Comparison of ENCODE assay signal across 8 mouse cellular contexts in the genomic region with DNA sequence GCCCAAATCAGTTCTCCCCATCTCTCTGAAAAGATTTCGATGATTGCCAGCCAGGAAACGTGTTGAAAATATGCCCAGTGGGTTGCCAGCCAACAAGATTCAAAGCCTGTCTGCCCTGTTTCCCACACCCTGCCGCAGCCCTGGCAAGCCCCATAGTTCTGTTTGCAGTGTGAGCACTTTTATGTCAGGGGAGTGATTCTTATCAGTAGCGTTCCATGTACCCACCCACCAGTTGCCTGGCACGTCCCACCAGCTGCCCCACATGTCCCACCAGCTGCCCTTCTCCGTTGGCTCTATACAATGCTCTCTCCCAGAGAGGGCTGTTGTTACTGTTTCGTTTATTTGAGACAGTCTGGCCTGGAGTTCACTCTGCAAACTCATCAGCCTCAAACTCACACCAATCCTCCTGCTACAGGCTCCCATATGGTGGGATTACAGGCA. TPM values are rescaled to one million over a fixed set of nuclear protein-coding genes. Genes with fewer than 3 reads are reported as not detected.
DNase-seq lines count a peak whose midpoint lies in the region; ATAC-seq and TF ChIP-seq lines count a peak whose summit lies in the region.

No protein-coding gene starts in this region.

- peak overlapping the region; percentile 40; the same call in 1 of the 2 replicates for H3K27ac ChIP-seq in forebrain, embryonic 13.5 days
- H3K27ac ChIP-seq in forebrain, embryonic 11.5 days (ENCODE audit: low read depth, low read length): no peak overlapping the region
- peak overlapping the region; percentile 48 for H3K27ac ChIP-seq in MEL (ENCODE audit: control insufficient read depth, low read depth, low read length)
- H3K27ac ChIP-seq in forebrain, postnatal 0 days (ENCODE audit: low read depth, low read length): peak overlapping the region; percentile 69
- peak overlapping the region; percentile 83 for H3K27ac ChIP-seq in stomach, embryonic 15.5 days

- no peaks in the 10 kb centered on the region for H3K27me3 ChIP-seq in forebrain, embryonic 13.5 days
- H3K27me3 ChIP-seq in forebrain, embryonic 11.5 days (ENCODE audit: control insufficient read depth, insufficient read depth, low read length): no peaks in the 10 kb centered on the region
- no peaks in the 10 kb centered on the region for H3K27me3 ChIP-seq in MEL (ENCODE audit: control insufficient read depth in 1 of 2, insufficient read depth in 2 of 2, low read length in 2 of 2)
- H3K27me3 ChIP-seq in forebrain, postnatal 0 days (ENCODE audit: insufficient read depth, low read length): no peaks in the 10 kb centered on the region
- no peaks in the 10 kb centered on the region for H3K27me3 ChIP-seq in stomach, embryonic 15.5 days (replicated peaks)

- no peak for TF ChIP-seq CTCF in MEL (IDR thresholded peaks at IDR 0.05 in 2 of 3, conservative IDR thresholded peaks at IDR 0.05 in 1 of 3; ENCODE audit: control insufficient read depth in 1 of 3, insufficient read depth in 1 of 3, low read depth in 2 of 3, low read length in 3 of 3, poor library complexity in 1 of 3, severe bottlenecking in 1 of 3)
- TF ChIP-seq CTCF in forebrain, postnatal 0 days (IDR thresholded peaks at IDR 0.05; ENCODE audit: low read depth): no peak

- no peak for DNase-seq in forebrain, embryonic 11.5 days (ENCODE audit: low spot score)
- DNase-seq in MEL (ENCODE audit: low read depth, low spot score): peak; percentile 66
- peak; percentile 88 for DNase-seq in forebrain, postnatal 0 days
- DNase-seq in large intestine, adult 2 months (ENCODE audit: low read depth, low spot score): peak; percentile 78
- DNase-seq in lung, postnatal 10 days: peak; percentile 53
- no peak for DNase-seq in spleen, adult 12 weeks (ENCODE audit: low spot score)

- no peak for TF ChIP-seq POLR2A in MEL (IDR thresholded peaks at IDR 0.05; ENCODE audit: control insufficient read depth in 1 of 2, insufficient read depth in 1 of 2, low read depth in 1 of 2, low read length in 2 of 2, poor library complexity in 1 of 2)

- TF ChIP-seq EP300 in MEL (IDR thresholded peaks at IDR 0.05; ENCODE audit: low read depth in 1 of 2, low read length in 2 of 2): no peak

- no peak overlapping the region for H3K4me2 ChIP-seq in forebrain, embryonic 13.5 days
- no peak overlapping the region for H3K4me2 ChIP-seq in forebrain, embryonic 11.5 days (ENCODE audit: low read depth, low read length, severe bottlenecking)
- H3K4me2 ChIP-seq in forebrain, postnatal 0 days (ENCODE audit: low read depth): no peak overlapping the region
- H3K4me2 ChIP-seq in stomach, embryonic 15.5 days: no peak overlapping the region

- H3K4me3 ChIP-seq in forebrain, embryonic 13.5 days: no peak overlapping the region
- no peak overlapping the region for H3K4me3 ChIP-seq in forebrain, embryonic 11.5 days (ENCODE audit: low read depth, low read length)
- peak overlapping the region; percentile 26 to 40; a peak in 3 of 4 replicates for H3K4me3 ChIP-seq in MEL (ENCODE audit: control insufficient read depth in 1 of 2, insufficient read depth in 1 of 2, low read depth in 2 of 2, low read length in 2 of 2)
- H3K4me3 ChIP-seq in forebrain, postnatal 0 days (ENCODE audit: low read depth, low read length): no peak overlapping the region
- no peak overlapping the region for H3K4me3 ChIP-seq in stomach, embryonic 15.5 days (replicated peaks)

- ATAC-seq in forebrain, embryonic 13.5 days: peak; percentile 91
- no peak for ATAC-seq in forebrain, embryonic 11.5 days (replicated peaks; ENCODE audit: low FRiP score)
- ATAC-seq in forebrain, postnatal 0 days: peak; percentile 90
- peak; percentile 41; the same call in 1 of the 2 replicates for ATAC-seq in stomach, embryonic 15.5 days (ENCODE audit: insufficient read depth, low FRiP score, low read depth)

- TF ChIP-seq RAD21 in MEL (IDR thresholded peaks at IDR 0.05; ENCODE audit: low read depth, low read length): no peak

- peaks cover 32% of the 10 kb centered on the region for H3K4me1 ChIP-seq in forebrain, embryonic 13.5 days
- no peaks in the 10 kb centered on the region; the same call in 1 of the 2 replicates for H3K4me1 ChIP-seq in forebrain, embryonic 11.5 days (replicated peaks; ENCODE audit: control insufficient read depth, insufficient read depth, low read length)
- peaks cover 8 to 31% of the 10 kb centered on the region in 2 experiments for H3K4me1 ChIP-seq in MEL (ENCODE audit: control insufficient read depth in 1 of 2, insufficient read depth in 2 of 2, low read length in 2 of 2)
- H3K4me1 ChIP-seq in forebrain, postnatal 0 days (ENCODE audit: insufficient read depth): peaks cover 8% of the 10 kb centered on the region; the same call in 1 of the 2 replicates
- H3K4me1 ChIP-seq in stomach, embryonic 15.5 days: peaks cover 20% of the 10 kb centered on the region

- H3K9me3 ChIP-seq in forebrain, embryonic 13.5 days (replicated peaks): no peaks in the 10 kb centered on the region
- H3K9me3 ChIP-seq in forebrain, embryonic 11.5 days (ENCODE audit: control insufficient read depth, low read length): no peaks in the 10 kb centered on the region
- no peaks in the 10 kb centered on the region for H3K9me3 ChIP-seq in MEL (replicated peaks; ENCODE audit: insufficient read depth, low read length)
- H3K9me3 ChIP-seq in forebrain, postnatal 0 days (ENCODE audit: low read length): no peaks in the 10 kb centered on the region
- H3K9me3 ChIP-seq in stomach, embryonic 15.5 days: no peaks in the 10 kb centered on the region

- 44% methylated on average over 7 of the region's 7 CpGs for WGBS in forebrain, embryonic 13.5 days
- WGBS in forebrain, embryonic 11.5 days: 84% methylated on average over 7 of the region's 7 CpGs
- 20% methylated on average over 7 of the region's 7 CpGs for WGBS in forebrain, postnatal 0 days
- 11% methylated on average over 7 of the region's 7 CpGs for WGBS in large intestine, adult 2 months
- 39% methylated on average over 7 of the region's 7 CpGs for WGBS in stomach, embryonic 15.5 days

- no peak overlapping the region for H3K9ac ChIP-seq in forebrain, embryonic 13.5 days
- no peak overlapping the region for H3K9ac ChIP-seq in forebrain, embryonic 11.5 days (ENCODE audit: low read length)
- peak overlapping the region; percentile 58 for H3K9ac ChIP-seq in MEL (ENCODE audit: control insufficient read depth, low read depth, low read length, poor library complexity, severe bottlenecking)
- H3K9ac ChIP-seq in forebrain, postnatal 0 days: no peak overlapping the region
- no peak overlapping the region for H3K9ac ChIP-seq in stomach, embryonic 15.5 days

- no peaks in the 10 kb centered on the region for H3K79me2 ChIP-seq in MEL (ENCODE audit: control insufficient read depth, insufficient read depth, low read length, poor library complexity)

- no peaks in the 10 kb centered on the region for H3K36me3 ChIP-seq in forebrain, embryonic 13.5 days (ENCODE audit: poor library complexity, severe bottlenecking)
- H3K36me3 ChIP-seq in forebrain, embryonic 11.5 days (ENCODE audit: control insufficient read depth, insufficient read depth, low read length): no peaks in the 10 kb centered on the region
- H3K36me3 ChIP-seq in MEL (ENCODE audit: control insufficient read depth in 1 of 2, insufficient read depth in 2 of 2, low read length in 2 of 2): peaks cover 0 to 22% of the 10 kb centered on the region in 2 experiments; a peak in 2 of 4 replicates
- no peaks in the 10 kb centered on the region for H3K36me3 ChIP-seq in forebrain, postnatal 0 days (ENCODE audit: insufficient read depth)
- no peaks in the 10 kb centered on the region for H3K36me3 ChIP-seq in stomach, embryonic 15.5 days

TF ChIP-seq in MEL, 35 proteins besides CTCF, POLR2A, EP300 and RAD21 (continues in another document):
- no peak for TF ChIP-seq POLR2AphosphoS5 (IDR thresholded peaks at IDR 0.05; ENCODE audit: borderline replicate concordance, low read depth, low read length)
- no peak for TF ChIP-seq CHD2 (IDR thresholded peaks at IDR 0.05; ENCODE audit: low read length)
- no peak for TF ChIP-seq ZC3H11A (IDR thresholded peaks at IDR 0.05; ENCODE audit: low read depth, low read length)
- TF ChIP-seq RCOR1 (IDR thresholded peaks at IDR 0.05; ENCODE audit: low read depth, low read length): no peak
- no peak for TF ChIP-seq UBTF (IDR thresholded peaks at IDR 0.05; ENCODE audit: borderline replicate concordance, insufficient read depth, low read depth, low read length)
- TF ChIP-seq HCFC1 (IDR thresholded peaks at IDR 0.05; ENCODE audit: low read depth, low read length): no peak
- no peak for TF ChIP-seq TAL1 (IDR thresholded peaks at IDR 0.05; ENCODE audit: low read length)
- TF ChIP-seq ETS1 (IDR thresholded peaks at IDR 0.05; ENCODE audit: low read depth, low read length): peak; percentile 66
- TF ChIP-seq MYB (IDR thresholded peaks at IDR 0.05; ENCODE audit: low read depth, low read length): no peak
- TF ChIP-seq ZNF384 (IDR thresholded peaks at IDR 0.05; ENCODE audit: low read depth, low read length): no peak
- no peak for TF ChIP-seq USF1 (IDR thresholded peaks at IDR 0.05; ENCODE audit: low read depth, low read length)
- no peak for TF ChIP-seq MYC (IDR thresholded peaks at IDR 0.05; ENCODE audit: low read depth, low read length)
- TF ChIP-seq CHD1 (IDR thresholded peaks at IDR 0.05; ENCODE audit: low read depth, low read length): no peak

RNA-seq across cellular contexts. Expression of gene Lgals3, which starts 0.7 kb away (rescaled TPM):
- polyA plus RNA-seq in forebrain, embryonic 13.5 days (2015; fragmentation: Nextera tagmentation; extraction: Ambion mirVana): 0.72 and 0.89 TPM in 2 replicates
- 0.24 and 0.97 TPM in 2 replicates for polyA plus RNA-seq in forebrain, embryonic 11.5 days (2014; fragmentation: Nextera tagmentation; extraction: Ambion mirVana)
- total RNA-seq in MEL (2012; rRNA removed): 0.12 TPM in 1 of 2 replicates, not detected in the other
- polyA plus RNA-seq in MEL (2012; ENCODE audit: insufficient read depth in 1 of 2, insufficient read length in 2 of 2, low read depth in 1 of 2, low replicate concordance in 2 of 2, missing spikeins in 1 of 2): 1 to 10 TPM in 1 of 2 experiments, not detected in 1; 1.8 TPM
- 2.1 and 3.4 TPM in 2 replicates for total RNA-seq in forebrain, postnatal 0 days (2014; rRNA removed)
- 5.1 and 9.0 TPM in 2 replicates for polyA plus RNA-seq in forebrain, postnatal 0 days (2015; fragmentation: Nextera tagmentation; extraction: Ambion mirVana)
- 537 and 642 TPM in 2 replicates for polyA plus RNA-seq in large intestine, adult 2 months (2012; rRNA removed)
- 42.7 and 58.3 TPM in 2 replicates for polyA plus RNA-seq in stomach, embryonic 15.5 days (2015; fragmentation: Nextera tagmentation; extraction: Ambion mirVana)

RNA-seq across cellular contexts. Expression of gene Dlgap5, which starts 51.3 kb away (rescaled TPM):
- polyA plus RNA-seq in forebrain, embryonic 13.5 days (2015; fragmentation: Nextera tagmentation; extraction: Ambion mirVana): 42.0 and 45.0 TPM in 2 replicates
- 77.6 and 90.4 TPM in 2 replicates for polyA plus RNA-seq in forebrain, embryonic 11.5 days (2014; fragmentation: Nextera tagmentation; extraction: Ambion mirVana)
- 45.0 and 52.0 TPM in 2 replicates for total RNA-seq in MEL (2012; rRNA removed)
- polyA plus RNA-seq in MEL (2012; ENCODE audit: insufficient read depth in 1 of 2, insufficient read length in 2 of 2, low read depth in 1 of 2, low replicate concordance in 2 of 2, missing spikeins in 1 of 2): 10 to 100 TPM; 62.4 to 71.2 TPM
- 2.3 and 9.4 TPM in 2 replicates for total RNA-seq in forebrain, postnatal 0 days (2014; rRNA removed)
- polyA plus RNA-seq in forebrain, postnatal 0 days (2015; fragmentation: Nextera tagmentation; extraction: Ambion mirVana): 2.9 and 3.3 TPM in 2 replicates
- polyA plus RNA-seq in large intestine, adult 2 months (2012; rRNA removed): 4.8 and 5.0 TPM in 2 replicates
- polyA plus RNA-seq in stomach, embryonic 15.5 days (2015; fragmentation: Nextera tagmentation; extraction: Ambion mirVana): 37.2 and 40.6 TPM in 2 replicates

Comparison
In these comparisons a context has a peak if more than half of its experiments do, and no peak if none do; other contexts are left out.
1. DNase-seq: peak in MEL (single experiment), forebrain, postnatal 0 days (single experiment), large intestine, adult 2 months (single experiment) and lung, postnatal 10 days (single experiment); none in forebrain, embryonic 11.5 days (single experiment) and spleen, adult 12 weeks (single experiment).
2. H3K4me3 ChIP-seq: peak in MEL (2 of 2); none in forebrain, embryonic 13.5 days (single experiment), forebrain, embryonic 11.5 days (single experiment), forebrain, postnatal 0 days (single experiment) and stomach, embryonic 15.5 days (single experiment).